Mouse (Mus musculus) embryonic facial prominence, embryonic 10.5 days (tissue): ENCODE measurements around the gene Cd164l2. TPM values are rescaled to one million over a fixed set of nuclear protein-coding genes. Genes with fewer than 3 reads are reported as not detected.

ENCODE experiments used
- DNase-seq: peaks from one replicate; pipeline ENCODE4 v3.0.0-alpha.2; 2017; ENCODE audit warnings: low spot score
- H3K27ac ChIP-seq: fragments of 300-500 bp; sonication (generic); replicated peaks from 2 replicates; pipeline ENCODE4 v1.5.1; 2016; ENCODE audit warnings: mild to moderate bottlenecking
- H3K27me3 ChIP-seq: fragments of 300-500 bp; sonication (generic); replicated peaks from 2 replicates; pipeline ENCODE4 v1.6.1; 2016; ENCODE audit warnings: low read depth, mild to moderate bottlenecking; ENCODE audit not compliant: poor library complexity, severe bottlenecking
- H3K36me3 ChIP-seq: fragments of 300-500 bp; sonication (generic); replicated peaks from 2 replicates; pipeline ENCODE4 v1.6.1; 2016; ENCODE audit warnings: mild to moderate bottlenecking, moderate library complexity
- H3K4me1 ChIP-seq: fragments of 300-500 bp; sonication (generic); 2 replicates; pipeline ENCODE4 v1.6.1; 2016
- H3K4me3 ChIP-seq: fragments of 300-500 bp; sonication (generic); 2 replicates; pipeline ENCODE4 v1.5.1; 2016; ENCODE audit warnings: mild to moderate bottlenecking, moderate library complexity
- H3K9me3 ChIP-seq: fragments of 300-500 bp; sonication (generic); 2 replicates; pipeline ENCODE4 v1.6.1; 2016; ENCODE audit warnings: mild to moderate bottlenecking
- WGBS: fragments of 180-500 bp; shearing (Covaris S2); methylation state at CpG from one replicate; pipeline ENCODE4 v1.1.7; 2016; 5-methylcytosine and 5-hydroxymethylcytosine counted together
- polyA plus RNA-seq: library from polyadenylated mRNA; unstranded; fragments of >200 nt; fragmentation: Nextera tagmentation; extraction: Ambion mirVana; gene quantifications from 2 replicates; pipeline ENCODE4 v1.2.1, GENCODE M21; 2016

The Cd164l2 gene
- polyA plus RNA-seq, 1 experiment from 2014 or later = 5.2 TPM

GRCm38 (mm10) chr4:133212562-133213267 lies 784 bp downstream of the Cd164l2 start:
- peak; percentile 88 for DNase-seq
- WGBS = 2% methylated on average over 44 of the region's 44 CpGs
- Histone ChIP-seq H3K27ac (peak overlapping the region; percentile 55; the same call in 1 of the 2 replicates), H3K4me1 (peaks cover 39% of the 10 kb centered on the region), H3K27me3 (peaks cover 83% of the 10 kb centered on the region), H3K9me3 (no peaks in the 10 kb centered on the region), H3K36me3 (no peaks in the 10 kb centered on the region), H3K4me3 (peak overlapping the region; percentile 77)

GRCm38 (mm10) chr4:133213268-133213590 lies 1.3 kb downstream of the Cd164l2 start:
- Histone ChIP-seq H3K27ac (no peak overlapping the region), H3K27me3 (peaks cover 78% of the 10 kb centered on the region), H3K4me3 (peak overlapping the region; percentile 77), H3K36me3 (no peaks in the 10 kb centered on the region), H3K4me1 (peaks cover 44% of the 10 kb centered on the region), H3K9me3 (no peaks in the 10 kb centered on the region)
- WGBS = under 1% methylated on average over 9 of the region's 9 CpGs
- DNase-seq = peak; percentile 37

- no peaks in the 10 kb centered on the region for H3K36me3 ChIP-seq
Measured at GRCm38 (mm10) chr4:133213661-133214060, 1.7 kb downstream of the Cd164l2 start.

GRCm38 (mm10) chr4:133217641-133218040 lies 5.7 kb downstream of the Cd164l2 start:
- Histone ChIP-seq H3K27me3 (peaks cover 77% of the 10 kb centered on the region), H3K9me3 (no peaks in the 10 kb centered on the region), H3K27ac (no peak overlapping the region), H3K36me3 (no peaks in the 10 kb centered on the region), H3K4me1 (peaks cover 46% of the 10 kb centered on the region), H3K4me3 (no peak overlapping the region)
- WGBS = 4% methylated on average over 5 of the region's 5 CpGs
- peak; percentile 79 for DNase-seq

More at GRCm38 (mm10) chr4:133213661-133214060, 1.7 kb downstream of the Cd164l2 start:
- H3K27ac ChIP-seq = no peak overlapping the region
- 3% methylated on average over 10 of the region's 10 CpGs for WGBS
- H3K4me1 ChIP-seq = peaks cover 46% of the 10 kb centered on the region
- no peaks in the 10 kb centered on the region for H3K9me3 ChIP-seq
- peak; percentile 32 for DNase-seq
- H3K27me3 ChIP-seq = peaks cover 74% of the 10 kb centered on the region
- peak overlapping the region; percentile 77 for H3K4me3 ChIP-seq

- H3K27ac ChIP-seq = no peak overlapping the region
- DNase-seq = no peak
- H3K4me1 ChIP-seq = peaks cover 46% of the 10 kb centered on the region
- H3K4me3 ChIP-seq = no peak overlapping the region
- H3K36me3 ChIP-seq = no peaks in the 10 kb centered on the region
- WGBS = 95% methylated on average over 3 of the region's 3 CpGs
- no peaks in the 10 kb centered on the region for H3K9me3 ChIP-seq
- H3K27me3 ChIP-seq = peaks cover 77% of the 10 kb centered on the region
Measured at GRCm38 (mm10) chr4:133218745-133219144, 6.8 kb downstream of the Cd164l2 start.

GRCm38 (mm10) chr4:133220656-133221055 lies 8.7 kb downstream of the Cd164l2 start:
- H3K27ac ChIP-seq = peak overlapping the region; percentile 72
- 2% methylated on average over 25 of the region's 25 CpGs for WGBS
- peaks cover 60% of the 10 kb centered on the region for H3K27me3 ChIP-seq
- H3K4me1 ChIP-seq = peaks cover 51% of the 10 kb centered on the region
- no peaks in the 10 kb centered on the region for H3K36me3 ChIP-seq
- no peaks in the 10 kb centered on the region for H3K9me3 ChIP-seq
- peak; percentile 75 for DNase-seq
- H3K4me3 ChIP-seq = peak overlapping the region; percentile 58

GRCm38 (mm10) chr4:133221701-133222100 lies 9.8 kb downstream of the Cd164l2 start:
- WGBS = 80% methylated on average over 8 of the region's 8 CpGs
- peaks cover 51% of the 10 kb centered on the region for H3K27me3 ChIP-seq
- DNase-seq = no peak

GRCm38 (mm10) chr4:133223875-133224274 lies 11.9 kb downstream of the Cd164l2 start:
- Histone ChIP-seq H3K27ac (peak overlapping the region; percentile 65), H3K4me3 (no peak overlapping the region), H3K4me1 (peaks cover 54% of the 10 kb centered on the region), H3K9me3 (no peaks in the 10 kb centered on the region), H3K27me3 (peaks cover 49% of the 10 kb centered on the region), H3K36me3 (no peaks in the 10 kb centered on the region)
- DNase-seq = peak; percentile 33
- WGBS = 42% methylated on average over 5 of the region's 5 CpGs

More at GRCm38 (mm10) chr4:133221701-133222100, 9.8 kb downstream of the Cd164l2 start:
- Histone ChIP-seq H3K36me3 (no peaks in the 10 kb centered on the region), H3K4me1 (peaks cover 60% of the 10 kb centered on the region), H3K4me3 (no peak overlapping the region), H3K27ac (no peak overlapping the region), H3K9me3 (no peaks in the 10 kb centered on the region)

GRCm38 (mm10) chr4:133226073-133226472 lies 14.1 kb downstream of the Cd164l2 start:
- peaks cover 62% of the 10 kb centered on the region for H3K4me1 ChIP-seq
- H3K36me3 ChIP-seq = no peaks in the 10 kb centered on the region
- peaks cover 29% of the 10 kb centered on the region for H3K27me3 ChIP-seq
- no peaks in the 10 kb centered on the region for H3K9me3 ChIP-seq
- peak; percentile 41 for DNase-seq
- H3K27ac ChIP-seq = no peak overlapping the region
- no peak overlapping the region for H3K4me3 ChIP-seq
- 66% methylated on average over 10 of the region's 10 CpGs for WGBS

- no peaks in the 10 kb centered on the region for H3K9me3 ChIP-seq
- no peaks in the 10 kb centered on the region for H3K36me3 ChIP-seq
- peaks cover 53% of the 10 kb centered on the region for H3K4me1 ChIP-seq
- 53% methylated on average over 8 of the region's 8 CpGs for WGBS
- H3K27me3 ChIP-seq = peaks cover 15% of the 10 kb centered on the region
- DNase-seq = peak; percentile 52
- no peak overlapping the region for H3K27ac ChIP-seq
- H3K4me3 ChIP-seq = no peak overlapping the region
Measured at GRCm38 (mm10) chr4:133227636-133228035, 15.7 kb downstream of the Cd164l2 start.

GRCm38 (mm10) chr4:133229582-133229981 lies 17.7 kb downstream of the Cd164l2 start:
- DNase-seq = peak; percentile 53
- Histone ChIP-seq H3K27ac (peak overlapping the region; percentile 65), H3K4me1 (peaks cover 36% of the 10 kb centered on the region), H3K4me3 (no peak overlapping the region), H3K36me3 (no peaks in the 10 kb centered on the region), H3K27me3 (peaks cover 8% of the 10 kb centered on the region; the same call in 1 of the 2 replicates), H3K9me3 (no peaks in the 10 kb centered on the region)
- WGBS = 60% methylated on average over 8 of the region's 8 CpGs

- no peak for DNase-seq
- Histone ChIP-seq H3K4me1 (peaks cover 20% of the 10 kb centered on the region), H3K9me3 (no peaks in the 10 kb centered on the region), H3K4me3 (no peak overlapping the region), H3K36me3 (no peaks in the 10 kb centered on the region), H3K27me3 (peaks cover 28% of the 10 kb centered on the region), H3K27ac (no peak overlapping the region)
- WGBS = 44% methylated on average over 10 of the region's 10 CpGs
Measured at GRCm38 (mm10) chr4:133233285-133233976, 21.5 kb downstream of the Cd164l2 start.

GRCm38 (mm10) chr4:133234771-133235170 lies 22.8 kb downstream of the Cd164l2 start:
- Histone ChIP-seq H3K9me3 (no peaks in the 10 kb centered on the region), H3K27ac (no peak overlapping the region), H3K27me3 (peaks cover 40% of the 10 kb centered on the region), H3K4me3 (no peak overlapping the region), H3K36me3 (no peaks in the 10 kb centered on the region), H3K4me1 (peaks cover 10% of the 10 kb centered on the region)
- DNase-seq = no peak
- WGBS = 63% methylated on average over 5 of the region's 5 CpGs
